Mouse (Mus musculus) liver, embryonic 14.5 days (tissue): ENCODE data around the gene Ing4.

ENCODE experiments used
- CTCF ChIP-seq: IDR thresholded peaks from 2 replicates; pipeline ENCODE4 v1.5.1; 2016; ENCODE audit warnings: antibody characterized with exemption, low read depth, control low read depth
- EP300 ChIP-seq: IDR thresholded peaks from 2 replicates; pipeline ENCODE4 v1.6.1; 2016; ENCODE audit warnings: antibody characterized with exemption, low read depth

GRCm38 (mm10) chr6:125049678-125050077 lies 10.1 kb downstream of the Ing4 start, which contains the start of gene Acrbp:
- TF ChIP-seq CTCF (no peak), EP300 (no peak)
